Mouse (Mus musculus) embryo, embryonic 11 days (tissue): Measurements from ENCODE around the gene Zfp710.
"Not testable (repeated sequence)": the region's sequence is repeated elsewhere in the genome, so short reads cannot be mapped to it uniquely, and the experiment has no call there.

Source experiments
- DNase-seq: peaks from one replicate; pipeline ENCODE4 v3.0.0-alpha.2; 2015

Zfp710 gene

DNA sequence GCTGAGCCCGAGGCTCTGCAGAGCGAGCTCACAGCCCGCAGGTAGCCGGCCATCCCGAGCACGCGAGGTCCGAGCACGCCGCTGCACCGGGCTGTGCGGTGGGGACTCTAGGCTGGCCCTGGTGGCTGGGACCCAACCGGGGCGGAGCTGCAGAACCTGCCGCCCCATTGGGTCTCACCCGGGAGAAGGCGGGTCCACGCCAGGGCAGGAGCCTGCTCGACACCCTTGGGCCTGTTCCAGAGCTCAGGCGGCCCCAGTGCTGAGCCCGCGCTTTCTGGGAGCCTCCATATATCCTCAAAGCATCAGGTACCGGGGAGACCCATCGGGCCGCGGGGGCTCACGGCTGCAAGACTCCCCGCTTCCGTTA, 90.6 kb downstream of the Zfp710 start, which contains the start of gene Idh2:
Gene Idh2 (minus strand): TSS at position 169 of the 367 bp plus-strand sequence.
- peak; percentile 93 for DNase-seq

DNA sequence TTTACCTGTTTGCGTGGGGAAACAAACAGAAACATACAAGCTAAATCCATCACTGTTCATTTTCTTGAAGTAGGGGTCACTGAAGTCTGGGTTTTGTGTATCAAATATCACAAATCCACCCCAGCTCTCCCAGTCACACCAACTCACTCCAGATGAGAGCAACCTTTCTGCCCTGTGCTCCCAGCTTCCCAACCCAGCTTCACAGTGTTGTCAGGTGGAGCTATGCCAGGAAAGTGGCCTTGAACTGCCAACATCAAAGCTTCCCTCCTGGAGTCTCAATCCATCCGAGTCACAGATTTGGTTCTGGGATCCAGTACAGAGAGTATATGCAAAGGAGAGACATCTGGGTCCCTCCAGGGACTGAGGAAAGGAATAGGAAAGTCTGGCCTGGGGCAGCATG, 91.5 kb downstream of the Zfp710 start:
- no peak for DNase-seq

DNA sequence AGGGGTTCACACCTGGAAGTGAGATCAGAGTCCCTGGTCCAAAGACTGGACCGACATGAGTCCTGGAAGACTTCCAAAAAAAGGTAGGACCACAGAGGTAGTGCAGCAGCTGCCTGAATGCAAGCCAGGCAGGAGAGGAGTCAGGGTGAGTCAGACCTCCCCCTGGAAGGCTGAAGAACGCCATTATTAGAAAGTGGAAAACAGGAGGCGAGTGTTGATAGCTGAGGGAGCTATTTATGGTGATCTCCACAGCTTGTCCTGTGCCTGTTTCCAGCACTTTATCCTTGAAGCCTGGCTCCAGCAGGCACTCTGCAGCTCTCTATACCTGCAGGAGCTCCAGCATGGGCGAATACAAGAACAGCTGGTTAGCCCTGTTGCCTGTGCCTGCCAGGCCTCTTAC, 94.6 kb downstream of the Zfp710 start:
- DNase-seq, result no peak

DNA sequence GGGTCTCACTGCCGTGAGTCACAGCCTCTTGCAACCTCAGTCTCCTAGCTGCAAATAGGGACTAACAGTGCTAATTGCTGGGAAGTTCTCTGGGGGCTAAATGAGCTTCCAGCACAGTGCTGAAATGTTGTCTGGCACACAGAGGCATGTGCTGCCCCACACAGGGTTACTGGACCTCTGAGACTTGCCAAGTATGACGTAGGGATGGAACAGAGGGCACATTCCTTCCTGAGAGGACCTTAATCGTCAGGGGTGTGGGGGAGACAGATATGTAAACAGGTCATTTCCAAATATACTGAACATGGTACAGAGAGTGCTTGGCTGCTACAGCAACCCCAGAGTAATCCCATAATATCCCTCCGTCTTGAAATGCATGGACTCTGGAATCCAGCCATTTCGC, 96.5 kb downstream of the Zfp710 start:
- DNase-seq, result no peak

DNA sequence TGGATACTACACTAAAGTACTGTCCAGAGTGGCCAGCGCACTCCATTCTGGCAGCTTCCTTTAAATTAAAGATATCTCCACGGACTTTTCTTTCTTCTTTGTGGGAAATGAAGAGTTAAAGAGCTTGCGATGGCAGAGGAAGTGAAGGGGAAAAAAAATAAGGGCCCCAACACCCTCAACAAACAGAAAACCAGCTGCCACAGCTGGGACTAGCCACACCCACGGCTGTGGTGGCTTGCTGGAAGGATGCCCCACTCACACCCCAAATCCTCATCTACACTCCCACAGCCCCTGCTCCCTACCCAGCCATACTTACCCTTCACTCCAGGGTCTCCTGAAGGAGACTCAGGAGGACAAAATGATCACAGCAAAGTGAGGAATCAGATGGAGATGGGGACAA, 98.5 kb downstream of the Zfp710 start:
- DNase-seq, result no peak

DNA sequence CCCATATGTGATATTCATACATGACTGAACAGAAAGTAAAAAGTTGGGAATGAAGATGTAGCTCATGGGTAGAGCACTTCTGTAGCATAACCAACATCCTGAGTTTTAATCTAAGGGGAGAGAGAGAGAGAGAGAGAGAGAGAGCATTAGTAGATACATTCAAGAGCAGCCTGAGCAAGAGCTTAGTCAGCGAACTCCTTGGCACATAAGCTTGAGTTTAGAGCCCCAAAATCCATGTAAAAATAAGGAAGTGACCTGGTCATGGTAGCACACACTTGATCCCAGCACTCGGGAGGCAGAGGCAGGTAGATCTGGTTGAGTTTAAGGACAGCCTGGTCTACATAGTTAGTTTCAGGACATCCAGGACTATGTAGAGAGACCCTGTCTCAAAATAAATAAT, 99.1 kb downstream of the Zfp710 start:
- no peak for DNase-seq

DNA sequence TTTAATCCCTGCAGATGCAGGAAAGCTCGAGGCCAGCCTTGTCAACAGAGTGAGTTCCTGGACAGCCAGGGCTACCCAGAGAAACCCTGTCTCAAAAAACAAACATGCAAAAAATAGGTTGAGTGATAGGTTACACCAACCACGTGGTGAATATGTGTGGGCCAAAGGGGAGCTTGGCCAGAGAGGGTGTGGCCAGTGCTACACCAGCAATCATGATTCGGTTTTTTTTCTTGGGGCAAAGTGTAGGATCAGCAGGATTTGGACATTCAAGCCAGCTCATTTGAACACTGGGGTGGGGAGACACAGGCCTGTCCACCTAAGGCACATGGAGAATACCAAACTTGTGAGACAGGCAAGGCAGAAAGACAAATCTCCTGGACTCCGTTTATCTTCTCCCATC, 104.7 kb downstream of the Zfp710 start:
- no peak for DNase-seq

DNA sequence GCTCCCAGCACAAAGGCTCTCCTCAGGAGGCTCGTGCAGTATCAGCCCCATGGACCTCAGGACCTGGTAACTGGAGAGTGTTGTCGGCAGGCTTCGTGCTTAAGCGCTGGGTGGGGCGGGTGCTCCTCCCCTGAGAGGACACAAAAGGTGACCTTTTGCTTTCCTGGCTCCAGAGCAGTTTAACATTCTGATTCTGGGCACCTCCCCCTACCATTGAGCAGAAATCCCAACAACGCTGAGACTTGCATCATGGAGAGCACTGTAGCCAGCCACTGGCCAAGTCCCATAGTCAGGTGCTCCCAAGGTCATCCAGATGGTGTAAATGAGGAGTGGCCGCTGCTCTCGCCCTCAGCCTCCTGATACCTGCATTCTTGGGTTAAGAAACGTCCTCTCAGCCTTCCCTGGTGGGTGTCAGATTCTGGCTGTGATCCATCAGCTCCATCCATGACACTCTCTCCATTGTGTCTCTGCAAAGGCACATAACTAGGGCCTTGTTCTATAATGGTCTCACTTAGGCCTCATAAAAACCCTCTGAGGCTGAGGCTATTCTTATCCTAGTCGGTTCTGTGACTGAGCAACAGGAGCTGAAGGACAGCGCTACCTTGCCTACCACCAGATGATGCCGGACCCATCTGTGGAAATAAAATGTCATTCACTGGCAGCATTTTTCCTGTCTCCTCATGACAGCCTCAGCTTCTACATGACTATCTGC, 105.9 kb downstream of the Zfp710 start:
- DNase-seq, result no peak

DNA sequence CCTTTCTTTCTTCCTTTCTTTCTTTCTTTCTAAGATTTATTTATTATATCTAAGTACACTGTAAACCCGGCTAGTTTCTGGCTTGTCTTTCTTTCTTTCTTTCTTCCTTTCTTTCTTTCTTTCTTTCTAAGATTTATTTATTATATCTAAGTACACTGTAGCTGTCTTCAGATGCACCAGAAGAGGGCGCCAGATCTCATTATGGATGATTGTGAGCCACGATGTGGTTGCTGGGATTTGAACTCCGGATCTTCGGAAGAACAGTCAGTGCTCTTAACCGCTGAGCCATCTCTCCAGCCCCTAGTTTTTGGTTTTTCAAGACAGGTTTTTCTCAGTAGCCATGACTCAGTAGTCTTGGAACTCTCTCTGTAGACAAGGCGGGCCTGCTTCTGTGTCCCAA, 106.7 kb downstream of the Zfp710 start:
- DNase-seq, result not testable (repeated sequence)

DNA sequence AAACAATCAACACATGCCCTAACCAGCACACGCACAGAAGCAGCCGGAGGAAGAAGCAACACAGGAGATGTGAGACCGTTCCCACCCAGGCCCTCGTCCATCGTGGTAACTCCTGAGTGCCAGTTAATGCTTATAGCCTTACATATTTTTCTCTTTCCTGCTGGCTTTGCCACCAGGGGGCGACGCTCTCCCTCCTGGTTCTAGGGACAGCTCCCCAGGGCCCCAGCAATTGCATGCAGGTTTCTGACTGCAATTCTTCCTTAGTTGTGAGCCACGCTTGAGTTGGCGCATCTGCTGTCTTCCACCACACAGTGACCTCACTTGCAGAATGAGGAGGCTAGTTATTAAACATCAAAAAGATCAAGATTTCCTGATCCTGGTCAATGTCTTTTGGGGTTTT, 107.9 kb downstream of the Zfp710 start:
- DNase-seq, result peak; percentile 72

DNA sequence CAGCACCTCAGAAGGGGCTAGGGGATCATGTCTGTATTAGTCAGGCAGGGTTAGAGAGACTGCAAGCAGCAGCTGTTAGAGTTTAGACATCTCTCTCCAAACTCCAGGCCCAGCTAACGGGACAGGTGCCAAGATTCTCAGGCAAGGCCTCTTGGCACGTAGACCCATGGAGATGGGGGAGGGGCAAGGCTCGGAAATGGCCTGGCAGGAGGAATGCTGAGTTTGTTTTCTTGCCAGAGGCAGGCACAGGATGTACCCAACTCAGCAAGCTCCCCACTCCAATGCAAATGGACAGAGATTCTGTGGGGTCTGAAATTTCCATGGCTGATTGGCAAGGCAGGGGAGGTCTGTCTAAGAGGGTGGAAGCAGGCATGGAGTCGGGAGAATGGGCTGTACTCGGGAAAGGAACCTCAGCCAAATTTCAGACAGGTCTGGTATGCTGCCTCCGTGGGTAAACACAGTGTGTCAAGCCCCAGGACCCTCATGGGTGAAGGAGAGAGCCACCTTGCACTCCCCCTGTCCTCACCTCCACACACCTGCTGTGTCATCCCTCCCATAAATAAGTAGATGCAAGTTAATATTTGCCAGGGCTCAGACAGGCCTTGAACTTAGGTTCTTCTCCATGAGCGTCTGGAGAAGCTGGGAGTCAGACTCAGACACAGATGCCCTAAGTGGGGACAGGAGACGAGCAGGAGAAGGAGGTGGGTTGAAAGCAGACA, 110.0 kb downstream of the Zfp710 start:
- no peak for DNase-seq

DNA sequence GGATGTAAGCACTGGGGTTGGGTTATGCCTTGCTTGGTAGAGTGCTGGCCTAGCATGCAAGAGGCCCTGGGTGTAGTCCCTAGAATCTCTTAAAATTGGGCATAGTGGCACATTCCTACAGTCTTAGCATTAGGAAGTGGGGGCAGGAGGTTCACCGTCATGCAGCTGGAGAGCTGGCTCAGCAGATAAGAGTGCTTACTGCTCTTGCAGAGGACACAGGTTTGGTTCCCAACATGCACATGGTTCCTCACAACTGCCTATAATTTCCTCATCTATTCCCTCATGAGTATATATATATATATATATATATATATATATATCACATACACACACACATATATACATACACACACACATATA, 110.5 kb downstream of the Zfp710 start:
- DNase-seq, result no peak

DNA sequence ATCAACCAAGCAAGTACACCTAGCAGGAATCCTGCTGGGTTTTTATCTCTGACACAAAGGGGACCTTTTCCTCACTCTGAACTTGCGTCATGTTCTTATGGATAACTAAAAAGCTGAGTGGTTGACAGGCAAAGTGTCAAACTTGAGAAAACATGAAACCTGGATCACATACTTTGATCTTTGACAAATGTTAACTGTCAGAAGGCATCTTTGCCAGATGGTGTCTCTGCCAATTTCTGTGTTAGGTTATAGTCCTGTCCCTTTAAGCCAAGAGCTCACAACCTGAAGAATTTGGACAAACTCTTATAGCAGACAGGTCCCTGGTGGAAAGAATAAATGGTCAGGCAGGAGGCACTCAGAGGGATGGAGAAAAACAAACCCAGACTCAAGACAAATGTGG, 113.8 kb downstream of the Zfp710 start:
- no peak for DNase-seq

DNA sequence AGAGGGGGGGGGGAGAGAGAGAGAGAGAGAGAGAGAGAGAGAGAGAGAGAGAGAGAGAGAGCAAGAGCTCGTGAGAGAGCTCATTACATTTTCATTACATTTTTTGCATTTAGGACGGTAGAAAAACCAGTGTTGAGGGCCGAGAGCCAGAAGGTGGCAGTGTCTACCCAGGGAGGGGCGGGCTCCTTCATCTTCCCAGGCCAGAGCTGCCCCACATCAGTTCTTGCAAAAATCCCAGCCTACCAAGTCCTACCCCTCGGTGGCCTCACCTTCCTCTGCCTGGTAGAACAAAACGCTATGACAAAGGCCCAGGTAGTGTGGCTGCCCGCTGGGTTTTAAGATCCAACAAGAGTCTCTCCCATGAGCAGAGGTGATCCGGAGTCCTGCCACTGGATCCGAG, 116.2 kb downstream of the Zfp710 start:
- DNase-seq, result peak; percentile 84
